Mouse (Mus musculus): Measurements from ENCODE around the gene Gpx6. TPM values are rescaled to one million over a fixed set of nuclear protein-coding genes. Genes with fewer than 3 reads are reported as not detected.

The Gpx6 gene
- polyA plus RNA-seq, 1 experiment from 2014 or later, result not detected

GRCm38 (mm10) chr13:21275815-21276550 lies 35.9 kb upstream of the Gpx6 start:
- no peaks in the 10 kb centered on the region for H3K9me3 ChIP-seq (ENCODE audit: control insufficient read depth, low read length)
- no peaks in the 10 kb centered on the region for H3K4me1 ChIP-seq (ENCODE audit: control insufficient read depth, insufficient read depth, low read length)
- H3K27me3 ChIP-seq (ENCODE audit: control insufficient read depth, insufficient read depth, low read length), result no peaks in the 10 kb centered on the region
- no peaks in the 10 kb centered on the region for H3K36me3 ChIP-seq (ENCODE audit: control insufficient read depth, insufficient read depth, low read length)
- H3K4me2 ChIP-seq (ENCODE audit: low read depth), result peak overlapping the region; percentile 63
- peak overlapping the region; percentile 69 for H3K9ac ChIP-seq (ENCODE audit: low read length)
- under 1% methylated on average over 25 of the region's 25 CpGs for WGBS
- peak overlapping the region; percentile 63 for H3K4me3 ChIP-seq (ENCODE audit: low read depth, low read length)
- H3K27ac ChIP-seq (ENCODE audit: low read depth, low read length), result peak overlapping the region; percentile 14; the same call in 1 of the 2 replicates
- DNase-seq (ENCODE audit: low spot score), result peak; percentile 83
- peak; percentile 80 for ATAC-seq (ENCODE audit: insufficient read depth, low FRiP score, low TSS enrichment)

GRCm38 (mm10) chr13:21276551-21276950 lies 35.4 kb upstream of the Gpx6 start:
- H3K27ac ChIP-seq (ENCODE audit: low read depth, low read length), result no peak overlapping the region
- WGBS, result under 1% methylated on average over 9 of the region's 9 CpGs
- no peaks in the 10 kb centered on the region for H3K4me1 ChIP-seq (ENCODE audit: control insufficient read depth, insufficient read depth, low read length)
- ATAC-seq (ENCODE audit: insufficient read depth, low FRiP score, low TSS enrichment) (no peak), DNase-seq (ENCODE audit: low spot score) (peak; percentile 30)
- no peaks in the 10 kb centered on the region for H3K9me3 ChIP-seq (ENCODE audit: control insufficient read depth, low read length)
- peak overlapping the region; percentile 63 for H3K4me2 ChIP-seq (ENCODE audit: low read depth)
- H3K36me3 ChIP-seq (ENCODE audit: control insufficient read depth, insufficient read depth, low read length), result no peaks in the 10 kb centered on the region
- H3K9ac ChIP-seq (ENCODE audit: low read length), result peak overlapping the region; percentile 69
- H3K4me3 ChIP-seq (ENCODE audit: low read depth, low read length), result peak overlapping the region; percentile 63
- no peaks in the 10 kb centered on the region for H3K27me3 ChIP-seq (ENCODE audit: control insufficient read depth, insufficient read depth, low read length)

GRCm38 (mm10) chr13:21279076-21279475 lies 32.8 kb upstream of the Gpx6 start:
- DNase-seq (ENCODE audit: low spot score), result no peak
- H3K36me3 ChIP-seq (ENCODE audit: control insufficient read depth, insufficient read depth, low read length), result no peaks in the 10 kb centered on the region
- no peaks in the 10 kb centered on the region for H3K9me3 ChIP-seq (ENCODE audit: control insufficient read depth, low read length)
- ATAC-seq (ENCODE audit: insufficient read depth, low FRiP score, low TSS enrichment), result peak; percentile 13; the same call in 1 of the 2 replicates
- H3K27me3 ChIP-seq (ENCODE audit: control insufficient read depth, insufficient read depth, low read length), result no peaks in the 10 kb centered on the region
- H3K27ac ChIP-seq (ENCODE audit: low read depth, low read length), result no peak overlapping the region
- peak overlapping the region; percentile 60 for H3K4me2 ChIP-seq (ENCODE audit: low read depth)
- H3K4me3 ChIP-seq (ENCODE audit: low read depth, low read length), result peak overlapping the region; percentile 45
- peak overlapping the region; percentile 28; the same call in 1 of the 2 replicates for H3K9ac ChIP-seq (ENCODE audit: low read length)
- H3K4me1 ChIP-seq (ENCODE audit: control insufficient read depth, insufficient read depth, low read length), result no peaks in the 10 kb centered on the region
- WGBS, result 10% methylated on average over 8 of the region's 8 CpGs

GRCm38 (mm10) chr13:21279559-21279958 lies 32.4 kb upstream of the Gpx6 start:
- H3K27me3 ChIP-seq (ENCODE audit: control insufficient read depth, insufficient read depth, low read length), result no peaks in the 10 kb centered on the region
- peak overlapping the region; percentile 28; the same call in 1 of the 2 replicates for H3K9ac ChIP-seq (ENCODE audit: low read length)
- H3K4me3 ChIP-seq (ENCODE audit: low read depth, low read length), result peak overlapping the region; percentile 45
- H3K9me3 ChIP-seq (ENCODE audit: control insufficient read depth, low read length), result no peaks in the 10 kb centered on the region
- WGBS, result under 1% methylated on average over 13 of the region's 13 CpGs
- H3K27ac ChIP-seq (ENCODE audit: low read depth, low read length), result no peak overlapping the region
- ATAC-seq (ENCODE audit: insufficient read depth, low FRiP score, low TSS enrichment) (peak; percentile 72), DNase-seq (ENCODE audit: low spot score) (peak; percentile 77)
- no peaks in the 10 kb centered on the region for H3K4me1 ChIP-seq (ENCODE audit: control insufficient read depth, insufficient read depth, low read length)
- peak overlapping the region; percentile 60 for H3K4me2 ChIP-seq (ENCODE audit: low read depth)
- H3K36me3 ChIP-seq (ENCODE audit: control insufficient read depth, insufficient read depth, low read length), result no peaks in the 10 kb centered on the region

- Histone ChIP-seq H3K27ac (ENCODE audit: low read depth, low read length) (no peak within 1 kb of the TSS), H3K27me3 (ENCODE audit: control insufficient read depth, insufficient read depth, low read length) (no peaks in the 10 kb centered on the region), H3K4me3 (ENCODE audit: low read depth, low read length) (no peak within 1 kb of the TSS), H3K4me2 (ENCODE audit: low read depth) (no peak within 1 kb of the TSS), H3K36me3 (ENCODE audit: control insufficient read depth, insufficient read depth, low read length) (no peaks in the 10 kb centered on the region), H3K4me1 (ENCODE audit: control insufficient read depth, insufficient read depth, low read length) (no peaks in the 10 kb centered on the region), H3K9me3 (ENCODE audit: control insufficient read depth, low read length) (no peaks in the 10 kb centered on the region), H3K9ac (ENCODE audit: low read length) (no peak within 1 kb of the TSS)
- ATAC-seq (ENCODE audit: insufficient read depth, low FRiP score, low TSS enrichment), result no peak
- WGBS, result 95% methylated on average over 6 of the region's 6 CpGs
- DNase-seq (ENCODE audit: low spot score), result no peak
Measured at GRCm38 (mm10) chr13:21292631-21293030, 19.3 kb upstream of the Gpx6 start, which contains the start of gene Gpx5. Gene Gpx5, minus strand, starts transcription at chr13:21292731.

- Histone ChIP-seq H3K4me3 (ENCODE audit: low read depth, low read length) (no peak overlapping the region), H3K4me2 (ENCODE audit: low read depth) (no peak overlapping the region), H3K27me3 (ENCODE audit: control insufficient read depth, insufficient read depth, low read length) (no peaks in the 10 kb centered on the region), H3K9ac (ENCODE audit: low read length) (no peak overlapping the region), H3K36me3 (ENCODE audit: control insufficient read depth, insufficient read depth, low read length) (no peaks in the 10 kb centered on the region), H3K4me1 (ENCODE audit: control insufficient read depth, insufficient read depth, low read length) (no peaks in the 10 kb centered on the region), H3K9me3 (ENCODE audit: control insufficient read depth, low read length) (no peaks in the 10 kb centered on the region), H3K27ac (ENCODE audit: low read depth, low read length) (no peak overlapping the region)
- 56% methylated on average over 3 of the region's 3 CpGs for WGBS
- ATAC-seq (ENCODE audit: insufficient read depth, low FRiP score, low TSS enrichment) (no peak), DNase-seq (ENCODE audit: low spot score) (no peak)
Measured at GRCm38 (mm10) chr13:21298557-21298956, 13.4 kb upstream of the Gpx6 start.

GRCm38 (mm10) chr13:21304483-21305066 lies 7.3 kb upstream of the Gpx6 start:
- Histone ChIP-seq H3K9ac (ENCODE audit: low read length) (no peak overlapping the region), H3K36me3 (ENCODE audit: control insufficient read depth, insufficient read depth, low read length) (no peaks in the 10 kb centered on the region), H3K4me3 (ENCODE audit: low read depth, low read length) (no peak overlapping the region), H3K4me1 (ENCODE audit: control insufficient read depth, insufficient read depth, low read length) (no peaks in the 10 kb centered on the region), H3K27me3 (ENCODE audit: control insufficient read depth, insufficient read depth, low read length) (no peaks in the 10 kb centered on the region), H3K9me3 (ENCODE audit: control insufficient read depth, low read length) (no peaks in the 10 kb centered on the region), H3K4me2 (ENCODE audit: low read depth) (no peak overlapping the region), H3K27ac (ENCODE audit: low read depth, low read length) (no peak overlapping the region)
- no peak for DNase-seq (ENCODE audit: low spot score)
- 65% methylated on average over 3 of the region's 3 CpGs for WGBS
- ATAC-seq (ENCODE audit: insufficient read depth, low FRiP score, low TSS enrichment), result no peak

- no peak overlapping the region for H3K9ac ChIP-seq (ENCODE audit: low read length)
- no peak for ATAC-seq (ENCODE audit: insufficient read depth, low FRiP score, low TSS enrichment)
- no peak overlapping the region for H3K4me2 ChIP-seq (ENCODE audit: low read depth)
- no peak overlapping the region for H3K27ac ChIP-seq (ENCODE audit: low read depth, low read length)
- no peak for DNase-seq (ENCODE audit: low spot score)
- no peaks in the 10 kb centered on the region for H3K36me3 ChIP-seq (ENCODE audit: control insufficient read depth, insufficient read depth, low read length)
- H3K9me3 ChIP-seq (ENCODE audit: control insufficient read depth, low read length), result no peaks in the 10 kb centered on the region
- no peaks in the 10 kb centered on the region for H3K4me1 ChIP-seq (ENCODE audit: control insufficient read depth, insufficient read depth, low read length)
- H3K4me3 ChIP-seq (ENCODE audit: low read depth, low read length), result no peak overlapping the region
- WGBS, result 77% methylated on average over 2 of the region's 2 CpGs
- no peaks in the 10 kb centered on the region for H3K27me3 ChIP-seq (ENCODE audit: control insufficient read depth, insufficient read depth, low read length)
Measured at GRCm38 (mm10) chr13:21309788-21310187, 2.1 kb upstream of the Gpx6 start.

- Histone ChIP-seq H3K27ac (ENCODE audit: low read depth, low read length) (no peak overlapping the region), H3K4me3 (ENCODE audit: low read depth, low read length) (no peak overlapping the region), H3K27me3 (ENCODE audit: control insufficient read depth, insufficient read depth, low read length) (no peaks in the 10 kb centered on the region), H3K9ac (ENCODE audit: low read length) (no peak overlapping the region), H3K9me3 (ENCODE audit: control insufficient read depth, low read length) (no peaks in the 10 kb centered on the region), H3K36me3 (ENCODE audit: control insufficient read depth, insufficient read depth, low read length) (no peaks in the 10 kb centered on the region), H3K4me1 (ENCODE audit: control insufficient read depth, insufficient read depth, low read length) (no peaks in the 10 kb centered on the region), H3K4me2 (ENCODE audit: low read depth) (no peak overlapping the region)
- ATAC-seq (ENCODE audit: insufficient read depth, low FRiP score, low TSS enrichment), result no peak
- WGBS, result 43% methylated on average over 4 of the region's 5 CpGs
- no peak for DNase-seq (ENCODE audit: low spot score)
Measured at GRCm38 (mm10) chr13:21312854-21313253, 929 bp downstream of the Gpx6 start.

All from neural tube, embryonic 11.5 days (tissue).